Mouse (Mus musculus): ENCODE results near the gene Sept11.

DNA sequence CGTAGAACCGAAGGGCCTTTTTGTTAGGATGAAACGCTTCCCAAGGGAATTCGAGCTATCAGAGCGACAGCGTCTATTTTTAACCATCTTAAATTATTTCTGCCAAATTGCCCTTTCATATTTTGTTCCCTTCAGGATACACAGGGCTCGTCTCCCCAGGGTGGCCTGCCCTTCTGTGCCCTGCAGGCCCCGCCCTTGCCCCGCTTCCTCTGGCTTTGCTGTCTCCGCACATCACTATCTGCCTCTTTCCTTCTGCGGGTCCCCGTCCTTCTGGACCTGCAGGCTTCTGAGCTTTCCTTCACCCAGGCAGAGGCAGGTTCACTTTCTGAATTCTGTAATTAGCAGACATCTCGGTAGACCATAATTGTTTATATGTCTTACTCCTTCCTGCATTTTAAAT, 22.6 kb downstream of the Sept11 start:
- TF ChIP-seq CTCF (IDR thresholded peaks at IDR 0.05; ENCODE audit: insufficient read depth, low read depth, low read length) (no peak), POLR2A (IDR thresholded peaks at IDR 0.05; ENCODE audit: insufficient read depth, low read depth, low read length) (no peak)

All from olfactory bulb, adult 2 months (tissue).